Mouse (Mus musculus) megakaryocyte, embryonic 14.5 days (primary cell): ENCODE data around the gene Ctdspl.

Experiments used
- FLI1 ChIP-seq: IDR thresholded peaks from 2 replicates; pipeline ENCODE4 v1.6.1; 2012; ENCODE audit warnings: low read length, inconsistent platforms, mixed read lengths
- GATA1 ChIP-seq: IDR thresholded peaks from 3 replicates; pipeline ENCODE4 v1.6.1; 2012; ENCODE audit warnings: mixed read lengths, low read length, inconsistent platforms, borderline replicate concordance

DNA sequence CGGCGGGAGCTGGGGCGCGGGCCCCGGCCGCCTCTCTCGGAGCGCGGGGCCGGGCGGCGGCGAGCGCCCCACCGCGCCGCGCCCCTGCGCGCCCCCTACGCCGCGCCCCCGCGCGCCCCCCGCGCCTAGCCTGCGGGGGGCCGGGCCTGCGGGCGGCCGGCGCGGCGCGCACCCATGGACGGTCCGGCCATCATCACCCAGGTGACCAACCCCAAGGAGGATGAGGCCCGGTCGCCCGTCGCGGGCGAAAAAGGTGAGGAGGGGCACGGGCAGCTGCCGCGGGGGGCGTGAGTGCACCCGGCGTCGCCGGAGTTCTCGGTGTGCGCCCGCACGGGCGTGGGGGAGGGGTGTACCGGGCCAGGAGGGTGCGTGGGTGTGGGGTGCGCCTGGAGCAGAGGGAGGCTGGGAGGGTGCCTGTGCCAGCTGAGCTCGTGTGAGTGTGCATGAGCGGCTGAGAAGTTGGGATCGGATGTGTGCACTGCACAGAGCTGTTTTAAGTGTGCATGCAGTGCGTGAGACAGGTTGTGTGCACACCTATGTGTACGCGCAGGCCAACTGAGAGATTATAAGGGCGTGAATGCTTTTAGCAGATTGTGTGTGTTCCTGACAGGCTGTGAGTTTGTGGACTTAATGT, 552 bp downstream of the Ctdspl start:
- TF ChIP-seq GATA1 (no peak), FLI1 (no peak)
